Mouse (Mus musculus): ENCODE measurements around the gene Ptbp2.

Gene Ptbp2

DNA sequence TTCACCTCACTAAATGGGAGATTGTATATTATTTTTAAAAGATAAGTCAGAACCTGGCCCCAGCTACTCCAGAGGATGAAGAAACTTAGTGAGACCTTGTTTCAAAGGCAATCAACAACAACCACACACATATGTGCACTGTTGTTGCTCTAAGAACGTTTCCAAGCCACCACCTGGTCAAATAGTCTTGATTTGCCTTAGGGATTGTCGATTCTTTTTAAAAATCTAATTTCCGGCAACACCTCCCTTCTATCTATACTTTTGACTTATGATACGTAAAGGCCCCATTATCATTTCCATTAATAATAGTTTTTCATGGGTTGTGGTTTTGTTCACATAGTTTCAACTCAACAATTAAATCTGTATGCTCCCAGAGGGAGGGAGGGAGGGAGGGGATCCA lies at the start of gene Ptbp2:
Gene Ptbp2 (minus strand): TSS at position 101 of the 400 bp plus-strand sequence.
- DNase-seq (ENCODE audit: low read depth), result no peak

DNA sequence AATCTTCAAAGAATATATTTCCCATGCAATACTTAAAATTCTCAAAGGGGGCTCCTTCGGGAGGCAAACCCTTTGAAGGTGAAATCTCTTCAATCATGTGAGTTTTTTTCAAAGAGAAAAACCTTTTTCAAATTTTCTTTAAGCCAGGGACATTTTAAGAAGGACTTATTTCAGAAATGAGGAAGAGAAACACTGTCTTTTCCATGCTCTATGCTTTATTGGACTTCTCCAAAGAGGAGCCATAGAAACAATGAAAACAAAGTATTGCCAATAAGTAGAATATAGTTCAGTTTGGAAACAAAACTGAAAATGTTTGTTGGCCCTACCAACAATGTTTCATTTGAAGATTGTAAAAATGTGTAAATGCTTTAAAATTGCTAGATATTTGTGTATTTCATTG lies 30.4 kb upstream of the Ptbp2 start:
- DNase-seq (ENCODE audit: low read depth), result no peak

DNA sequence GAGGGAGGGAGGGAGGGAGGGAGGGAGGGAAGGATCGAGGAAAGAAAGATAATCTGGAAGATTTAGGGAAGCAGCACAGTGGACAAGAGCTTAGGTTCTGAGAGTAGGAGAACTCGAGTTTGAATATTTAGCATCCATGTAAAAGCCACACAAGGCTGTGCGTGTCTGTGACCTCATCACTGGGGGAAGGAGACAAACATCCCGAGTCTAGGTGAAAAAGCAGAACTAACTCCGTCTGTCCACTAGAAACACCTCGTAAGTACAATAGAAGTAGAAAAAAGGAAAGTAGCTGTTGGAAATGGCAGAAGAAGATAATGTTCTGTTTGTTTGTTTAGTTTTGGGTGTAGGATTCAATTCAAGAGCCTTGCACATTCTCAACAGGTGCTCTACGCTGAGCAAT lies 21.9 kb upstream of the Ptbp2 start:
- DNase-seq (ENCODE audit: low read depth), result peak; percentile 12

DNA sequence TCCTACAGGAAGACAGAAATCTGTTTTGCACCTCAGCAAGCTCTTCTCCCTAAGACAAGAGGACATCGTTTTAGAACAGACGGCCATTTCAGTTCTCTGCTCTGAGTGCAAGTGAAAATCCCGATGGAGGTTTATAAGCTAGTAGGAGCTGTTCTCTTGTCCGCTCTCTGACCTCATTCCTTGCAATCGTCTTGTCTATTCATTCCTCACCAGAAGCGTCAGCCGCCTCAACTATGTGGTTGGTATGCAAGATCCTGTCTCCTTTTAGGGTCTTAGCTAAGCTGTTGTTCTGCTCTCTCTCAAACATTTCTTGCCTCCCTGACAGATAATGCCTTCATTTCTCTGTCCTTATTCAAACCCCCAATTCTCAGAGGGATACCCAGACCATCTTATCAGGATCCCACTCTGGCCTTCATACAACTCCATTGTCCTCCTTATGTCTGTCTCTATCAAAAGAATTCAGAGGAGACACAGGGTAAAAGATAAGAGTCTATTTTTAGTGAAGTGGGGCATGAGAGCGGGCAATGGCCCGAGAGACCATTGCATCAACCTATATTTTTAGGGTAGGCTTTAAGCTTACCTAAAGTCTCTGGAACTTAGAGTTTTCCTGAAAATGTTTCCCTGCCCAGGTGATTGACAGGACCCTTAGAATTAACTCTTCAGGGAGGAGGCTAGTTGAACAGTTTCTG lies 10.6 kb upstream of the Ptbp2 start:
- DNase-seq (ENCODE audit: low read depth), result no peak

DNA sequence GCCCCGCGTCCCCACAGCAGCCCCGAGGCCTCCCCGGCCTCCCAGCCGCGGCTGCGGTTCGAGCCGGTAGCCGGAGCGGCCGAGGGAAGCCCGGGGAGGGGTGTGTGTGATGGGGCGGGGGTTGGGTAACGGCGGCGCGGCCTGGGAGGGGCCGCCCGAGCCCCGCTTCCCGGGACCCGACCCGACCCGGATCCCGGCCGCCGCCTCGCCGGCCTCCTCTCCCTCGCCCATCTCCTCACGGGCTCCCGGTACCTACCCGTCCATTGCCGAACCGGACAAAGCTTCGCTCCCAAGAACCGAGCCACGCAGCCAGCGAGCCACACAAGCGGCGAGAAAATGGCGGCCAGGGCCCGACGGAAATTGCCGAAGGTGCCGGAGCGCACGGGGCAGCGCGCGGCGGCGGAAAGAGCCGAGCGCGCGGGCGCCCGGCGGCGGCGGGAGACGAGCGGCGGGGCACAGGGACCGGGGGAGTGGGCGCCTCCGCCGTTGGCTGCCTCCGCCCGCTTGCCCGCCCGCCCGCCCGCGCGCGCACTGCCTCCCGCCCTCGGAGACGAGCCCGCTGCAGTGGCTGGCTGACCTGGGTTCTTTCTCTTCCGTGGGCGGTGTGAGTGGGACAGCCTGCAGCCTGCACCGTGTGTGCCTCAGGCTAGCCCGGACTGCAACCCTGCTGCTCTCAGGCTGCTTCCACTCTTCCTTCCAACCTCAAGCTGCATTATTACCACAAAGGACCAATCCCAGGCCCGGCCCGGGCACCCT lies 1.1 kb downstream of the Ptbp2 start:
- DNase-seq (ENCODE audit: low read depth), result peak; percentile 57

DNA sequence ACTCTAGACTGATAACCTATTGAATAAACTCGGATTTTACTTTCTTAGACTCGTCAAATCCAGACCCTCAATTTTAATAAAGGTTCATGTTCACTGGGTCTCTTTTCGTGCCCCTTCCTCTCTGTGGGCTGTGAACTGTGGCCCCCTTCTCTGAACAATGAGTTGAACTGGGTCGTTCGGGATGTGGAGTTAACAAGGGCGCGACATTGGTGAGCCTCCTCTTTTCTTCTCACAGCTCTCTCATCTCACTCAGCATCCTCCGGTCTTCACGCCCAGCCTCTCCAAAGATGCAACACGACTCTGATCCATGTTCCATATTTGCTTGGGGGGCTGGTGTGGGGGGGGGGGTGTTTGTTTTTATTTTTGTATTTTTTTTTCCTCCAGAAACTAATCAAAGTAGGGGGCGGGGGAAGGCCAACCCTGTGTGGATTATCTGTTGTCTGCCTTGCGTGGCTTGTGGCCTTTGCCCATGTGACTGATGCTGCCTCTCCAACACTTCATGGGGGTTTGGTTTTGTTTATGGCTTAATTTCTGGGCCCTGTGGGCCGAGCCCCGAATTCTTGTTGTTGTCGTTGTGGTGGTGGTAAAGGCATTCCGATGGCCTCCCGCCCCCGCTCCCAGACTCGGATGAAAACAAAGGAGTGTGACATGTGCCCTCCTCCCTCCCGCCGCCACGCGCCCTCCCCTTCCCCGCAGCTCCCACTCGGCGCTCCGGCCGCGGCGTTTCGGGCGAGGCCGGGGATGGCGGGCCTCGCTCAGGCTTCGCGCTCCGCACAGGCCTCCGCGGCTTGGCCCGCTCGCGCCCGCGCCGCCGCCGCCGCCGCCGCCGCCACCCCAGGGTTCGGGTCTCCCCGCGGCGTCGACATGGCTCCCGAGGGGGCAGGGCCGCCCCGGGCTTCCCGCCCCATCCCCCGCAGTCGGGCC lies 2.0 kb downstream of the Ptbp2 start:
- DNase-seq (ENCODE audit: low read depth), result peak; percentile 40

DNA sequence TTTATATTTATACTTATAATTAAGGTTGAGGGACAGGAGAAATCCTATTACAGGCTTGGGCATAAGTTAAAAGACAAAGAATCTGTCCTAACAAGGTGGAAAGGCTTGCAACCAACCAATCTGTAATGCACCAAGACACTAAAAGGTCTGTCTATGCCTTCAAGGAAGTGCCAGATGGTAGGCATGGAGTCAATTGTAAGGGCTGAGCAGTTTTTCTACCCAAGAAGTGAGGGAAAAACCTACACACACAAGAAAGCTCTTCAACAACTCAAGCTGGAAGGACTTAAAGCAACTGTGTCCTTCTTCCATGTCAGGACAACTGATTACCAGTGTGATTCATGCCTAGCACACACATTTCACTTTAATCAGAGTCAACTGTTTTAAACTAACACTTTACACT lies 3.4 kb downstream of the Ptbp2 start:
- no peak for DNase-seq (ENCODE audit: low read depth)

DNA sequence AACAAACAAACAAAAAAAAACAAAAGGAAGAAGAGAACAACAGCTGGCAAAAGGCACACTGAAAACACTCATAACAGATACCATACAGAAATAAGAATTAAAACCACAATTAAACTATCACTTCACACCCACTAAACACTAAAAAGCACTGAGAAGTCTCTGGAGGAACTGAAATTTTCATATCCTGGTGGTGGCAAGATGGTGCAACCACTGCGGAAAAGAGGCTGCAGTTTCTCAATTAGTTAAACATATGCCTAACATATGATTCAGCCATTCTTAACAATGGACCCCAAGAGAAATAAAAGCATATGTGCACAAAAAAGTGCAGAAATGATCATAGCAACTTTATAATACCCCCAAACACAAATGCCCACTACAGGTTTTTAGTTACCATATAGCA lies 5.0 kb downstream of the Ptbp2 start:
- peak; percentile 45 for DNase-seq (ENCODE audit: low read depth)

DNA sequence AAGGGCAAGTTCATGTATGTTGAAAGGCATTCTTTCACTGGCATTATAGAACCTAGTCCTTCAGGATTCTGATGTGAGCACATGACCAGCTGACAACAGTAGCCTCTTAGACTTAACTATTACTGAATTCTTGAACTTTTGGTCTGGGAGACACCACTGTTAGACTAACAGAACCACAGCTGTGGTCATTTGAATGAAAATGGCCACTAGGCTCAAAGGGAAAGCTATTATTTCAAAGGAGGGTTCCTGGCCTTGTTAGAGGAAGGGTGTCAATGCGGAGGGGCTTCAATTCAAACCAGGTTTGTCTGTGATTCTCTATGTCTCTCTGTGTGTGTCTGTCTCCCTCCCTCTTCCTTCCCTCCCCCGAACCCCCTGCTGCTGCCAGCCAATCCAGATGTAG lies 5.8 kb downstream of the Ptbp2 start:
- DNase-seq (ENCODE audit: low read depth), result no peak

DNA sequence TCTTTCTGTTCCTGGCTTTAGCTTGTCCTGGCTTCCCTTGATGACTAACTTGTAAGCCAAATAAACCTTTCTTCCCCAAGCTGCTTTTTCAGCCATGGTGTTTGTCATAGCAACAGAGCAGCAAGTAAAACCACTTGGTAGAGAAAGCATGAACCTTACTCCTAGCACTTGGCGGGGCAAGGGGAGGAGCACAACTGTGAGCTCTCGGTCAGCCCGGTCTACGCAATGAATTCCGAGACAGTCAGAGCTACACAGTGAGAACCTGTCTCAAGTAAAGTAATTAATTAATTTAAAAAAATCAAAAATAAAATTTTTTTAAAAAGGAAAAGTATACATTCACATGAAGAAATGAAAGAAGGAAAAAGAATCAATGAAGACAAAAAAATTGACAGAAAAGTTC lies 8.1 kb downstream of the Ptbp2 start:
- DNase-seq (ENCODE audit: low read depth), result no peak

DNA sequence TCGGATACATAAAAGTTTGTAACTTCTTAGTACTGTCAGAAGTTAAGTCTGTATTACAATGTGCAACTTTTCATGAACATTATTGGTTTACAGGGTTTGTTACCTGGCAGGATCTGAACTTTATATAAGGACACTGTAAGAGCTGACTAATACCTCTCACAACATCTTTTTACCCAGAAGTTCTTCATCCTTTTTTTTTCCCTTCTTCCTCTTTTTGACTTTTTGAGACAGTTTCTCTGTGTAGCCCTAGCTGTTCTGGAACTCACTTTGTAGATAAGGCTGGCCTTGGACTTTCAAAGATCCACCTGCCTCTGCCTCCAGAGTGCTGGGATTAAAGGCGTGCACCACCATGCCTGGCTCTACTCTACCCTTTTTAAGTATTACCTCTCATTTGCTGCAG lies 11.5 kb downstream of the Ptbp2 start:
- no peak for DNase-seq (ENCODE audit: low read depth)

DNA sequence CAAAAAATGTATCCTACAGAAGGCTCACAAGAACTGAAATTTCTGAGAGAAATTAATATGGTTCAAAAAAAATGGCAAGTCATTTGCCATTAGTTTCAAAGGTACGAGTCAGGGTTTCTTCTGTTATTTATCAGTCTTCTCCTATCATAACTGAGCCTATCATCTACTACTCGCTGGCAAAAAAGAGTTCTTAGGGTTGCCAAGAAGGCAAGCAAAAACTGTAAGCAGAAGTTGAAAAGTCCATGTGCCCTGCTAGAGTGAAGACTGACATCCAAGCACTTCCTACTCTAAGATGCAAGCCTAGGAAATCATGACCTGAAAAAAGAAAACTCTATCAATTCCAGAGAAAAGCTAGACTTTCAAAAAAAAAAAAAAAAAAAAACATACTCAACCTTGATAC lies 20.5 kb downstream of the Ptbp2 start:
- no peak for DNase-seq (ENCODE audit: low read depth)

DNA sequence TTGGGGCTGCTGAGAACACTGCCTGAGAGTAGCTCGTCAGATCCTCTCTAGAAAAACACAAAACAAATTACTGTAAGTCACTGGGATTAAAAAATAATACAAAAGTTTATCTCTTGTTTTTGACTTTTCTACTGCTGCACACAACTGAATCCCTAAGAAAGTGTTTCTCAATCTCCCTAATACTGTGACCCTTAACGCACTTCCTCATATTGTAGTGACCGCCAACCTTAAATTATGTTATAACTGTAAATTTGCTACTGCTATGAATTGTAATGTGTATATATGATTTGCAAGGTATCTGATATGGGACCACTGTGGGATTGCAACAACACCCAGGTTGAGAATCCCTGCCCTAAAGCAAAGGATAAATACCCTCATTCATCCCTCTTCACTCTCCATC lies 22.5 kb downstream of the Ptbp2 start:
- DNase-seq (ENCODE audit: low read depth), result no peak

DNA sequence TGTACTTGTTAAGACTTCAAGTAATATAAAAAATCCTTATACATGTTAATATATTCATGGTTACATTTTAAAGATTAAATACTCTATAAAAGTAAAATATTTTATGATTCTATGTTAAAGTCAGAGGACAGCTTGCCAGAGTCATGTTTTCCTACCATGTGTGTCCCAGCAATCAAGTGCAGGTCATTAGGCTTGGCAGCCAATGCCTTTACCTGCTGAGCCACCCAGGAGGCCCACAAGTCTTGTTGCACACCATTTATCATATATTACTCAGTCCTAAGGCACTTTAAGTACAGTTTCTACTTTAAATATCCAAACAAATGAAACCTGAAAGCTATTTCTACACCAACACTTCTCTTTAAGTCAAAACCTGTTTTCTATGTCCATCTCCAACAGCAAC lies 30.5 kb downstream of the Ptbp2 start:
- DNase-seq (ENCODE audit: low read depth), result no peak

DNA sequence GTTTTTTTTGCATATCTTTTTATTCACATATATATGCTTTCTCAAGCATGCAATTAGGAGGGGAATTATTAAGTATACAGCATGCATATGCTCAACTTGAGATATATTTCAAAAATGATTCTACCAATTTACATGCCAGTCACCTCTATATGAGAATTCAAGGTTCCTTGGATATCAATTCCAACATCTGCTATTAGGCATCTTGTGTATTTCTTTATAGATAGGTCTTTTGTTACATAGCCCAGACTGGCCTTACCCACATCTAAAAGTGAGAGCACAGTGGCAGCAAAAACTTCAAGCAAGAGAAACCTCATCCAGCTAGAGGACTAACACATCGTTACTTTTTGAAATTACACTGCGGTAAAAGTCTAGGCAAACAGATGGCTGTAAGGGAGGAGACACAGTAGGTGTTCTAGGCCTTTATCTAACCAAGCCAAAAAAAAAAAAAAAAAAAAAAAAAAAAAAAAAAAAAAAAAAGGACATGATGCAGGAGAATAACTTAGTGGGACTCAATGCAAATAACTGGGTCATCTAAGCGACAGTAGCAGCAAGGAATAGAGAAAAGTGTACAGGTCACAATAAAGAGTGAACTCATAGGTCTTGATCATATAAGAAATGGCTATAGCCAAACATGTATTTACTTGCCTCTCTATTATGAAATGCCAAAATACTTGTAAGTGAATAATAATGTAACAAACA lies 34.6 kb downstream of the Ptbp2 start:
- no peak for DNase-seq (ENCODE audit: low read depth)

DNA sequence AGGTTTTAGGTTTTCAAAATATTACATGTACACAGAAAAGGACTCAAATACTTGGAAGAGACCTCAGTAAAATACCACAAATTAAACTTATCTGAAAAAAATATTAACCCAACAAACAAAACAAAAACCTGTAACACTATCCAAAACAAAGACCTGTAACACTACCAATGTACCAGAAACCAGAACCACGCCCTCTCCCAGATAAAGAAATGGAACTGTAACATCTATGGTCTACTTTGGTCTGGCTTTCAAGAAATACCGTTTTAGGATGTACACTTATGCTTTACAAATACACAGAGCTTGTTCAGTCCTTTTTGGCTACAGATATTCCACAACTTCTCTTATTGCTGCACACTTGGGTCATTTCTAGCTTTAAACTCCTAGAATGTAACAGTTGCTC lies 35.1 kb downstream of the Ptbp2 start:
- no peak for DNase-seq (ENCODE audit: low read depth)

DNA sequence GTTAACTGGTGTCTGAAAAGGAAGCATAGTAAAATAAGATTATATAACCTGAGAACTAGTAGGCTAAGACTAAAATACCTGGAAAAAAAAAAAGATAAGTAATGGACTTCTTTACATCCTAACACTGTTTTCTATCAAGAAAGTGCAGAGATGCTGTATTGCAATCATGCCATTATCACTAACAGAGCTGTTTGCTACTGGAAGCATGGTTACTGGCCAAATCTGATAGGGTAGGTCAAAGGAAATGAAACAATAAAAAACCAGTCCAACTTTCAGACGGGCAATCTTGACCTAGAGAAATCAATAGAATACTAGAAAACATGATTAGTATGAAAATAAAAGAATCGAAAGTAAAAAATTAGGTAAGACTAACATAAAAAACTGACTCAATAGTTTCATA lies 37.6 kb downstream of the Ptbp2 start:
- no peak for DNase-seq (ENCODE audit: low read depth)

DNA sequence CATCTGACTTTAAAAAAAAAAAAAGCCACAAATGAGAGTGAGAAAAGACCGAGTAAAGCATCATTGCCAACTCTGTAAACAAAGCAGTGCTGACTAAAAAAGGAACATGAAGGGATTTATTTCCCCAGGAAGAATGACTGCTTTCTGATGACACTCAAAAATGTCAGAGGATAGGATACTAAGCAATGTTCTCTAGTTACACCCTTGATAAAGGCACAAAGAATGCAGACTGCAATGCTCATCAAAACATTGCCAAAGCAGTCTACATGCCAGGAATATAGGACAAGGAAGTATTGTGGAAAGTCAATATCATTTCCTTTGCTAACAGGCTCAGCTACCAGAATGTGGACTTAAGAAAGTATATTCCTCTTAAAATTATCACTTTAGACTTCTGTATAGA lies 38.5 kb downstream of the Ptbp2 start:
- no peak for DNase-seq (ENCODE audit: low read depth)

DNA sequence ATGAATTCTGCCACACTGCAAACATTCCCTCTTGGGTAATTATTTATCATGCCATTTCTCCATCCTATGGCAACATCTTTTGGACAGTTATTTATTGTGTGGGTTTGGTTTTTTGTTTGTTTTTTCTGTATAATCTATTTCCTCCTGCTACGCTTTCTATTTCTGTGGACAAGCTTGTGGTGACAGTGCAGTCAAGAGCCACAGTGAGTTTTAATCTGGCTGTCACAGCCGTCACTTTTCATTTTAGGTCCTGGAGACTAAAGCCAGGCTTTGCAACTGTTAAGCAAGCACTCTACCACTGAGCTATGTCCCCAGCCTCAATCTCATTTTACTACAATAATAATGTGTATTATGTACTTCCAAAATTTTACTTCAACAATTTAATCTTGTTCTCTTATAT lies 54.4 kb downstream of the Ptbp2 start:
- DNase-seq (ENCODE audit: low read depth), result peak; percentile 37

DNA sequence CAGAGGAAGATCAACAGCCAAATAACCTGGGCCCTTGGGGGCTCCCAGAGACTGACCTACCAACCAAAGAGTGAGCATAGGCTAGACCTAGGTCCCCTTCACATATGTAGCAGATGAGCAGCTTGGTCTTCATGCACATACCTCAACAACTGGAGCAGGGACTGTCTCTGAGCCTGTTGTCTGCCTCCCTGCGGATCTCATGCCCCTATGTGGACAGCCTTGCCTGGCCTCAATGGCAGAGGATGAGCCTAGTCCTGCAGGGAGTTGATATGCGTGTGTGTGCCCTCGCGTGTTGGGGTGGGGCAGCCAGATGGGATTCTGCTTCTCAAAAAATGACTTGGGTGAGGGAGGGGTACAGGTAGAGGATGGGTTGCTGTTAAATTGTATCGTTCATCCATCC lies 72.2 kb downstream of the Ptbp2 start:
- DNase-seq (ENCODE audit: low read depth), result no peak

DNA sequence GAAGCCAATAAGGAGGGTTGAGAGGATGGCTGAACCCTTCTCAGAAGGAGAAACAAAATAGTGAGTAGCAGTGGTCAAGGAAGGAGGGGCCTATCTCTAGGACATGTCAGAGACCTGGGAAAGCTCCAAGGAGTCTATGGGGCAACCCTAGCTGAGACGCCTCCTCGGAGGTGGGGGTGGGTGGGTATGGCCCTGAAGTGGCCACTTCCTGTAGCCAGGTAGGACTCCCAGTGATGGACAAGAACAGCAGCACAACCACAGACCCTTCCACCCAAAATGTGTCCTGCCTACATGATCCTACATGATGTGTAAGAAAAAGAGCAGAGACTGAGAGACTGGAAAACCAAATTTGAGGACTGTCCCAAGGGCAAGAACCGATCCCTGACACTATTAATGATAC lies 72.8 kb downstream of the Ptbp2 start:
- no peak for DNase-seq (ENCODE audit: low read depth)

DNA sequence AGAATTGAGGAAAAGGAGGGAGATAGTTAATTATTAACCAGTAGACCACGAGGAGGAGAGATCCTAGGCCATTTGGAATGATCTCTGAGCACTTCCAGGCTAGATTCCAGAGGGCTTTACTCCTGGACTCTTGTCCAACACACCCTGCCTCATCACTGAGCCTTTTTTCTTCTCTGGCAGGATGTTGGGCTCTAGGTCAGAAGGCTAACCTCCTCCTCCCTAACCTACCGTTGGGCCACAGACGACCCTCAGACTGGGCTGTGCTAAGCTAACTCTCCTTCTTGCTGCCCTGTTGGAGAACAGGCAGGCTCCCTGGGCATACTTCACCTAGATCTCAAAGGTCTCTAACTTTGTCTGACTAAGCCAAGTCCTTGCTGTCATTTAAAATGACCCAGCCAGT lies 82.8 kb downstream of the Ptbp2 start:
- no peak for DNase-seq (ENCODE audit: low read depth)
